Mouse (Mus musculus) cerebellum, postnatal 10 days (tissue): ENCODE results near the gene Tcp11l2.

Experiments used
- DNase-seq, 2 experiments: peaks; one replicate each; pipeline ENCODE4 v3.0.0; 2021; ENCODE audit warnings: mixed read lengths in 2 of 2

Gene Tcp11l2

GRCm38 (mm10) chr10:84576395-84577070, at the start of gene Tcp11l2:
TSS of gene Tcp11l2 (plus strand) at chr10:84576626.
- peak; percentile 95 to 96 for DNase-seq

- DNase-seq: no peak
These were observed 49.4 kb upstream of the Tcp11l2 start for GRCm38 (mm10) chr10:84527070-84527469.

- DNase-seq: peak in 1 of 2 experiments; percentile 21
These were observed 48.8 kb upstream of the Tcp11l2 start for GRCm38 (mm10) chr10:84527631-84528030.

- DNase-seq: no peak
These were observed 46.0 kb upstream of the Tcp11l2 start for GRCm38 (mm10) chr10:84530388-84530787.

- DNase-seq: no peak
These were observed 44.9 kb upstream of the Tcp11l2 start for GRCm38 (mm10) chr10:84531576-84531975.

DNA sequence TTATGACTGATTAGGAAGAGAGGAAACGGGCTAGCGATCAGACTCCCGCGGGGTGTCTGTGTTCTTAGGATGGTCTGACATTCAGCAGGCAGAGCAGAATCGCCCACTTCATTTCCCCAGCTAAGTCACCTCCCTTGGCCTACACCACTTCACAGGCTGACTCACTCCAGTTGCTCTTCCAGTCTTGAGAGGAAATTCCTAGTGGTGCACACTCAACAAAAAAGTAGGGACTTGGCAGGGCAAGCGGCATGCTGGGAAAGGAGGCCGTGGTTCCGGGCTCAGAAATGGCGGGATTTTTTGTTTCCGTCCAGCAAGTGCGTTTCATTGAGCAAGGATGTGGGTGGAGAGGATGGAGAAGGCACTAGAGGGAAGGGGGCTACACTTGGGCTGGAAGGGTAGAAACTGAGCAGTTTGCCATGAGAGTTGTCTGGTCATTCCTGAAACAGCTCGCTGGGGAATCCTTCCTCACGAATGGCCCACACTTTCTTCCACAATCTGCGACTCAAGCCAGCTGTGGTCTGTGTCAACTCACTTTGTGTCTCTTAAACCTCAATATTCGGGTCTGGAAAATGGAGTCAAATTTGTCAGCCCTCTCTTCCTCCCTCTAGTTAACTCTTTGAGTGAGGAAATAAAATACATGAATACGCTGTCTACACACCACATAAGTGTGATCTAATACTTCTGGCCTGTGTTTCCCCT, 44.1 kb upstream of the Tcp11l2 start:
- peak in 1 of 2 experiments; percentile 42 for DNase-seq

- DNase-seq: peak; percentile 84 to 87
These were observed 43.2 kb upstream of the Tcp11l2 start for GRCm38 (mm10) chr10:84532911-84533882.

GRCm38 (mm10) chr10:84533912-84534671, 42.3 kb upstream of the Tcp11l2 start, which contains the start of gene Ckap4:
TSS of gene Ckap4 (minus strand) at chr10:84534062.
- peak; percentile 81 to 89 for DNase-seq

DNA sequence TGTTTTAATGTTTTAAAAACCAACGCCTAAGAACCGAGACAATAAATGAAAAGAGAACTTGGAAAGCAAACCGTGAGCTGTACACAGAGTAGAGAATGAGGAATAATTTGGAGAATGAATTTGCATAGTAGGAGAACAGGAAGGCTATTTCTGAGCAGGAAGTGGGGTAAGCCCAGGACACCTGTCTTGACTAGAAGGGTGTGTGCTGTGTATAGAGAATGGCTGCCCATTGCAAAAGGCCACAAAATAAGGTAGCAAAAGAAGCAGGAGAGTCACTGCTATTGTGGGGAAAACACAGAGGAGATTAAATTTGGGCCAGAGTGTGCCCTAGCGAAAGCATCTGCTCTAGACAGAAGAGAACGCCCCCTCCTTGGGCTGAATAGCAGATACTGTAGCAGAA, 41.0 kb upstream of the Tcp11l2 start:
- DNase-seq: no peak

DNA sequence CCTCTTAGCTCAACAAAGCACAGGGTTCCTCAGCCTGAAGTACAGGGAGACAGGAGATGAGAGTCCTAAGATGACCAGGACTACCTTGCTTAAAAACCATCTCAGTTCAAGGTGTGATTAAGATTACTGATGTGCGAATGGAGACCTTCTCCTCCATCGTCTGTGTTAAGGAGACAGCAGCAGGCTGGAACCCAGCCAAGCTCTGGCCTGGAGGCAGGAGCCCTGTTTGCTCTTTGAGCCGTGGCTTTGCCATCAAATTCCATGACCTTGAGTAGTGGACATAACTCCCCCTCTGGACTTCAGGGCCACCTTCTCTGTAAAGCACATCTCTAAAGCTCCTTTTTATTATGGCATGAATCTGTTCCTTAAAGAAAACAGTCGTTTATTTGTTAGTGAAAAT, 40.6 kb upstream of the Tcp11l2 start:
- DNase-seq: peak; percentile 78

GRCm38 (mm10) chr10:84539651-84540050, 36.8 kb upstream of the Tcp11l2 start:
- DNase-seq: no peak

GRCm38 (mm10) chr10:84542802-84543658, 33.4 kb upstream of the Tcp11l2 start:
- DNase-seq: peak in 1 of 2 experiments; percentile 26

- peak in 1 of 2 experiments; percentile 37 for DNase-seq
These were observed 31.4 kb upstream of the Tcp11l2 start for GRCm38 (mm10) chr10:84544841-84545610.

DNA sequence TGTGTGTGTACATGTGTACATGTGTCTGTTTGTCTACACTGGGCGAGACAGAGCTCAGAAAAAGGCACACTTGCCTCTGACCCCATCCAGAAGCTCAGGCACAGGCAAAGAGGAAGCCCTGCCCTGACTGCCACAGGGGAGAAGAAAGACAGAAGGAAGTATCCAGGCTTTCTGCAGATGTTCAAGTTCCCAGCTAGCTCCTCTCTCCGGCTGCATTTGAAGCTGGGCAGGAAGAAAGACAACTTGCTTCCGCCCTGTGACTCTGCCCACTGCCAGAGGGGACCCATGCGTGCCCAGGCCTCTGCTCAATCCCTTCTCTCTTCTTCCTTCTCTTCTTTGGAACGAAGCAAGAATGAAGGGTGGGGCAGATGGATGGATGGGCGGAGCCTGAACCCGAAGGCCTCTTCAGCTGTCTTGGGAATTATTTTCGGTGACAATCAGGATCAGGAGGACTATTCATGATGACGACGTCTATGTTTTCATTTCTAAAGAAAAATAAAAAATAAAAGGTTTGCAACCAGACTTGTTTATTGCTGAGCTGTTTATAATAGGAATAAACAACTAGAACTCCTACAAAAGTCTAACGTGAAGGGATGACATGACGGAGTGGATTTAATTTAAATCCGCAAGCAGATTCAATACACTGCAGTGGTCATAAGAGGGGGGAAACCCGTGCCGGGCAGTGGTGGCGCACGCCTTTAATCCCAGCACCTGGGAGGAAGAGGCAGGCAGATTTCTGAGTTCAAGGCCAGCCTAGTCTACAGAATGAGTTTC, 27.1 kb upstream of the Tcp11l2 start:
- DNase-seq: no peak

DNA sequence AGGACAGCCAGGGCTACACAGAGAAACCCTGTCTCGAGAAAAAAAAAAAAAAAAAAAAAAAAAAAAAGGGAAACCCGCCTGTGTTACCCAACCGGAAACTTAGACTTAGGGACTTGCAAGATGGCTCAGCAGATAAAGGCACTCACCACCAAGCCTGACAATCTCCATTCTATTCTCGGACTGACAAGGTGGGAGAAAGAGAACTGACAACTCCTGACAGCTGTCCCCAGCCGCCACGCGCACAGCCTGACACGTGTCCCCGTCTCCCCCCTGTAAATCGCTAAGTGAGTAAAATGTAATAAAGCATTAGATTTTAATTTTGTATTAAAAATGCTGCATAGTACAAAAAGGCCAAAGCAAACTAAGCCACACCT, 26.5 kb upstream of the Tcp11l2 start:
- DNase-seq: no peak

DNA sequence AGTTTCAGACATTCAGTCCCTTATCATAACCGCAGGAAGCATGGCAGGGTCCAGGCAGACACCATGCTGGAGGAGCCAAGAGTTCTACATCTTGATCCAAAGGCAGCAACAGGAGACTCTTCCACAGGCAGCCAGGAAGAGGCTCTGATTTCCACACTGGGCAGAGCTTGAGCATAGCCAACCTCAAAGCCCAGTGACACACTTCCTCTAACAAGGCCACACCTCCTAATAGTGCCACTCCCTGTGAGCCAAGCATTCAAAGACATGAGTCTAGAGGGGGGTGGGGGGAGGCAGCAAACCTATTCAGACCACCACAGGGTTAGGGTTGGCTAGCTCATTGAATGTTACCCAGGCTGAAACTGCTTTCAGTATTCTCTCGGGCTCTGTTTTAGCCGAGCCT, 24.6 kb upstream of the Tcp11l2 start:
- DNase-seq: no peak

- DNase-seq: no peak
These were observed 23.9 kb upstream of the Tcp11l2 start for GRCm38 (mm10) chr10:84552477-84552876.

DNA sequence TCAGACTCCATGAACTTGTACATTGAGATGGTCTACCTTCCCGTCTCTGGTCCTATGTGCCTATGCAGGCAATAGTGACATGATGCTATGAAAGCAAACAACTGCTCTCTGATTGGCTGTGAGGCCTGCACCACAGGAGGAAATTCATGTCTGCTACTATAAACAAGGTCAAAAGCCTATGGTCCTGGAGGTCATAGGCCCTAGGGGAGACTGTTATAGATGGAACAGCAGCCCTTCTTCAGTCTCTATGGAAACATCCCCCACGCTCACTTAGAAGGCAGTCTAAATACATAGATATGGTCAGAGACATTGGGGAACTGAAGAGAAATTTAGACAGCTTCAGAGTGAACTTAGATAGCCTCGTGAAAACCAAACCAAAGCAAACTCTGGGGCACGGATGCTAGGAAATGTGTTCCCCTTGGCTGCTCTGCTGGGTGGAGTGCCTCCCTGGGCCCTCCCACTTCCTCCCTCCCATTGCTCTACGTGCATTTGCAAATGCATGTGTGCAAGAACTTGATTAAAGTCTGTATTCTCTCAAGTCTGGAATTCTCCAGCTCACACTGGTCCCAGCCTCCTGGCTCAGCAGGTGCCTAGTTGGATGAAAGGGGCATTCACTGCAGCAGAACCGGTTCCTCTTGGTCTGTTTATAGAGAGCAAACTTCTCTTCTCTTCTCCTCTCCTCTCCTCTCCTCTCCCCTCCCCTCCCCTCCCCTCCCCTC, 22.0 kb upstream of the Tcp11l2 start:
- no peak for DNase-seq

DNA sequence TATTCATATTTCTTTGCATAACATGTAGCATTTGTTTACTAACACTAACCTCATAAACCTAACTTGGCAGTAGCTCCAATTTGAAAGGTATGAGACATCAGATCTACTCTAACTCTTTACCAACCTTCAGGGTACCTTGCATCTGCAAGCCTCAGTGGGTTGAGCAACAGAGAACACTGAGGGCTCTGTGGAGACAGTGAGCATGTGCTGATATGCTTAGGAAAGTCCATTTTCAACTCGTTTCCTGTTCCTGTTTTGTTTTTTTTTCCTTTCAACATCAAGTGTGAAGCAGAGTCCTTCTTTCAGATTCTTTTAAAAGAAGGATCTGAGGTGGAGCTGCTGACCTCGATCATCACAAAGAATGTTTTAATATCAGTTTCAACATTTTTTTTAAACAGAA, 20.3 kb upstream of the Tcp11l2 start:
- no peak for DNase-seq
